9 mouse cellular contexts compared by ENCODE assay signal in genomic region chr5:107087291-107087690, GRCm38 (mm10).
A peak's percentile ranks its signal among the peaks of the same experiment; 100 is the strongest.
DNase-seq lines count a peak whose midpoint lies in the region; ATAC-seq lines count a peak whose summit lies in the region.
"Had no signal": no experiment of that assay in that cellular context is flagged by ENCODE, and none has a peak within 500 bp of the region (broad histone marks: within the 10 kb centered on the region; RNA-seq: fewer than 3 reads in every experiment).

No protein-coding gene starts in this region.

- H3K4me3 ChIP-seq in neural tube, embryonic 15.5 days (replicated peaks) = no peak overlapping the region
- no peak overlapping the region for H3K4me3 ChIP-seq in forebrain, embryonic 13.5 days
- no peak overlapping the region for H3K4me3 ChIP-seq in forebrain, embryonic 12.5 days (replicated peaks)
- H3K4me3 ChIP-seq: midbrain, embryonic 12.5 days had no signal

- H3K9ac ChIP-seq in neural tube, embryonic 15.5 days (replicated peaks) = no peak overlapping the region
- no peak overlapping the region for H3K9ac ChIP-seq in forebrain, embryonic 13.5 days
- no peak overlapping the region for H3K9ac ChIP-seq in forebrain, embryonic 12.5 days
- H3K9ac ChIP-seq: midbrain, embryonic 12.5 days had no signal

- H3K27ac ChIP-seq in neural tube, embryonic 15.5 days (replicated peaks) = 0 out of 2 replicates have a peak overlapping the region, but pooled peaks have one; percentile 5
- H3K27ac ChIP-seq in forebrain, embryonic 13.5 days = no peak overlapping the region
- H3K27ac ChIP-seq in forebrain, embryonic 12.5 days = no peak overlapping the region

- DNase-seq in adrenal gland, postnatal 25 days = peak; percentile 67
- peak; percentile 86 for DNase-seq in gonadal fat pad, adult 2 months (ENCODE audit: low read depth)
- DNase-seq in kidney, adult 9 months = peak; percentile 56
- no peak for DNase-seq in natural killer cell, adult 2 months (ENCODE audit: low spot score in 2 of 2)
- no peak for DNase-seq in layer of hippocampus, adult 18-20 months (ENCODE audit: low spot score in 2 of 2)

- H3K36me3 ChIP-seq in neural tube, embryonic 15.5 days = no peaks in the 10 kb centered on the region
- no peaks in the 10 kb centered on the region for H3K36me3 ChIP-seq in forebrain, embryonic 13.5 days (ENCODE audit: poor library complexity, severe bottlenecking)
- no peaks in the 10 kb centered on the region for H3K36me3 ChIP-seq in forebrain, embryonic 12.5 days (replicated peaks)
- H3K36me3 ChIP-seq: midbrain, embryonic 12.5 days had no signal

- H3K4me2 ChIP-seq in neural tube, embryonic 15.5 days = no peak overlapping the region
- no peak overlapping the region for H3K4me2 ChIP-seq in forebrain, embryonic 13.5 days
- no peak overlapping the region for H3K4me2 ChIP-seq in forebrain, embryonic 12.5 days

- 75% methylated on average over 2 of the region's 2 CpGs for WGBS in neural tube, embryonic 15.5 days
- WGBS in forebrain, embryonic 13.5 days = 57% methylated on average over 2 of the region's 2 CpGs
- 59% methylated on average over 2 of the region's 2 CpGs for WGBS in forebrain, embryonic 12.5 days

- H3K4me1 ChIP-seq in neural tube, embryonic 15.5 days = peaks cover 10% of the 10 kb centered on the region
- H3K4me1 ChIP-seq in forebrain, embryonic 13.5 days = peaks cover 9% of the 10 kb centered on the region
- peaks cover 10% of the 10 kb centered on the region for H3K4me1 ChIP-seq in forebrain, embryonic 12.5 days

- no peak for ATAC-seq in neural tube, embryonic 15.5 days (ENCODE audit: low FRiP score)
- ATAC-seq in forebrain, embryonic 13.5 days = no peak
- ATAC-seq in forebrain, embryonic 12.5 days (ENCODE audit: low FRiP score) = no peak

- no peaks in the 10 kb centered on the region for H3K9me3 ChIP-seq in neural tube, embryonic 15.5 days (replicated peaks)
- no peaks in the 10 kb centered on the region for H3K9me3 ChIP-seq in forebrain, embryonic 13.5 days (replicated peaks)
- no peaks in the 10 kb centered on the region for H3K9me3 ChIP-seq in forebrain, embryonic 12.5 days
- H3K9me3 ChIP-seq: midbrain, embryonic 12.5 days had no signal

- H3K27me3 ChIP-seq in neural tube, embryonic 15.5 days (replicated peaks) = no peaks in the 10 kb centered on the region
- H3K27me3 ChIP-seq in forebrain, embryonic 13.5 days = peaks cover 40% of the 10 kb centered on the region
- peaks cover 37% of the 10 kb centered on the region for H3K27me3 ChIP-seq in forebrain, embryonic 12.5 days

Comparison
In these comparisons a context has a peak if more than half of its experiments do, and no peak if none do; other contexts are left out.
1. DNase-seq: peak in adrenal gland, postnatal 25 days (single experiment), gonadal fat pad, adult 2 months (single experiment) and kidney, adult 9 months (single experiment); none in natural killer cell, adult 2 months (0 of 2) and layer of hippocampus, adult 18-20 months (0 of 2).